Mouse (Mus musculus) right cerebral cortex, postnatal 14 days (tissue): ENCODE results near the gene M1ap.

Experiments used
- DNase-seq: peaks from one replicate; pipeline ENCODE4 v3.0.0; 2022

M1ap gene

DNA sequence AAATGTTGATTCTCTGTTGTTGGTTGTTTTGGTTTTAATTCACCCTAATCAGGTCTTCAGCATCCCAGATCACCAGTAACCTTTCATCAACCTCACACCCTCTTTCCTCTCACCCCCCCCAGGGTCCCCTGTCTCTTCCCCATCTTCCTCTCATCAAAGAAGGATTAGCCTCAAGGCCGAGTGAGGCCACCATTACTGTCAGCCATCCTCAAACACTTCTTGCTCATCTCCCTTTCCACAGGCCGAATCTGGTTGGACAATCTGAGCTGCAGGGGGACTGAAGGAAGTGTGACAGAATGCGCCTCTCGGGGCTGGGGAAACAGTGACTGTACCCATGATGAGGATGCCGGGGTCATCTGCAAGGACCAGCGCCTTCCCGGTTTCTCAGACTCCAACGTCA lies 90.5 kb downstream of the M1ap start:
- DNase-seq: no peak

- peak; percentile 84 for DNase-seq
Measured at GRCm38 (mm10) chr6:83038496-83039012, 91.9 kb downstream of the M1ap start.

DNA sequence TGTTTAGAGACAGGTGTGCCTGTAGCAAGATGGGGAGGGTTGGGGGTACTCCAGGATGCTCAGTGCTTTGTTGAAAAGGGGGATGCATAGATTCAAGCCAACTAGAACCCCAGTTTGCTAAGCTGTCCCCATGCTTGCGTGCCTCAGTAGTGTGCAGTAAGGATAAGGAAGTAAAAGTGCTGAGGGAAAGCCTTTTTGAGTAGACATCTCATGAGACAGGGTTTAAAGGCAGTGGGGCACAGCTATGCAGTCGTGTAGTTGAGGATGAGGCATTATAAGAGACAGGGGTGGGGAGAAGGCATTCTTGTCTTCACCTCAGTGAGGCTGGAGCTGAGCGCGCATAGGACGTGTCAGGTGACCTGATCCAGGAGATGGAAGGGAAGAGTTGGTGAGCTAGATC lies 93.9 kb downstream of the M1ap start:
- DNase-seq: no peak

DNA sequence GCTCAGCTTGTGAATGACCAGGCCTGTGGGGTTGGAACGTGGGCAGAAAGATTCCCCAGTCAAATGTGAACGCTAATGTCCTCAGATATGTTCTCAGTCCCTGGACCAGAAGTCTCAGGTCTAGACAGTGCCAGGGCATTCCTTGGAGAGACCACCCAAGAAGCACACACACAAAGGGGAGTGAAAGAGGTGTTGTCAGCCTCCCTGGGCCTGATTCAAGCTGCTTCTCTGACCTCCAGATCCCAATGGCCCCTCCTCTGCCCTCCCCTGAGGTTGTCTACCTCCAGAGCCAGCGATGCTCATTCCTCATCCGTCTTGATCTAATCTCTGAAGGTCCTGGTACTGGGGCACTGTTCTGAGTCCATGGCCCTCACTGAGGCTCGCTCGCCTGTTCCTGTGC lies 96.9 kb downstream of the M1ap start:
- no peak for DNase-seq

DNA sequence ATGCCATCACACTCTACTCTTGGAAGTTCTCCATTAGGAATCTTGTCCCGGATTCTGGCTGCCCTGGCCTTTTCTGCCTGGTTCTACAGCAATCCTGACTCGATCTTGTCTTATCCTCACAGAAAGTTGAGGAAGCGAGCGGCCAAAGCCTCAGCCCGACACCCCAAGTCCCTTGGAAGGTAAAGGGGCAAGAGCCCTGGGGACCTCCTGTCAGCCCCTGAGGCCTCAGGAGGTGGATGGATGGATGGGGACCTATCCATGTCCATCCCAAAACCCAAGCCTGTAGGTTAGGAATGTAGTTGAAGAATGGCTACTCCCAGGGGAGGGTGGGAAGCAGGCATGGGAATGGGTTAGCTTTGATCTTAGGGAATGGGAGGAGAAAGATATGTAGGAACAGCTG lies 97.3 kb downstream of the M1ap start:
- no peak for DNase-seq

DNA sequence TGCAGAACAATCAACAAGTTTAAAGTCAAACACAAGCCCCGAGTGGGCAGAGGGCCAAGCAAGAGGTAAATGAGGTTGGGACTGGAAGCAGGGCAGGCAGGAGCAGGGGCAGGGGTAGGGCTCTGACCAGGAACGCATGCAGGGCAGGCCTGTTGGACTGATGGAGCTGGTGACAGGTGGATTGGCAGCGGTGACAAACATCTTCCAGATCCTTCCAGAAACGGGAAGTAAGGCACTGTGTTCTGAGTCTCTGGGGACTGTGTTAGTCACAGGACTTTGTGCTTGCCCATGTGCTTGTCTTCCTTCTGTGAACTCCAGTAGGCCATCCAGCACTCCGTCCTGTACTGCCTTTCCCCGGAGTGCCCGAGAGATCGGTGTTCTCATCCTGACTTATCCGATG lies 98.0 kb downstream of the M1ap start:
- no peak for DNase-seq

DNA sequence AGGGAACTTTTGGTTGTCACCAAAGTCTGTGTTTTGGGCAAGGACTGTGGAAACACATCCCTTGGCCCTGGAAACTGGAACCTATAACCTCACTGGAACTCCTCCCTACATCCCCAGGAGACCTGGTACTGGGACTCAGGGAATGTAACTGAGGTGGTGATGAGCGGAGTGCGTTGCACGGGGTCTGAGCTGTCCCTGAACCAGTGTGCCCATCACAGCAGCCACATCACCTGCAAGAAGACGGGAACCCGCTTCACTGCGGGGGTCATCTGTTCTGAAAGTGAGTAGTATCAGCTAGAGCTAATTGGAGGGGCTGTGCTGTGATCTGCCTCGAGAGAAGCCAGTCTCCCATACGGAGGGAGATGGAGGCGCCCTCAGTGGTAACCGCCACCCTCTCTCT lies 102.7 kb downstream of the M1ap start:
- no peak for DNase-seq

GRCm38 (mm10) chr6:83053136-83053960 lies 106.6 kb downstream of the M1ap start:
- peak; percentile 56 for DNase-seq

GRCm38 (mm10) chr6:83054074-83054851 lies 107.6 kb downstream of the M1ap start, which contains the start of gene Aup1:
Aup1 (plus strand) TSS chr6:83054521.
- DNase-seq: peak; percentile 95

DNA sequence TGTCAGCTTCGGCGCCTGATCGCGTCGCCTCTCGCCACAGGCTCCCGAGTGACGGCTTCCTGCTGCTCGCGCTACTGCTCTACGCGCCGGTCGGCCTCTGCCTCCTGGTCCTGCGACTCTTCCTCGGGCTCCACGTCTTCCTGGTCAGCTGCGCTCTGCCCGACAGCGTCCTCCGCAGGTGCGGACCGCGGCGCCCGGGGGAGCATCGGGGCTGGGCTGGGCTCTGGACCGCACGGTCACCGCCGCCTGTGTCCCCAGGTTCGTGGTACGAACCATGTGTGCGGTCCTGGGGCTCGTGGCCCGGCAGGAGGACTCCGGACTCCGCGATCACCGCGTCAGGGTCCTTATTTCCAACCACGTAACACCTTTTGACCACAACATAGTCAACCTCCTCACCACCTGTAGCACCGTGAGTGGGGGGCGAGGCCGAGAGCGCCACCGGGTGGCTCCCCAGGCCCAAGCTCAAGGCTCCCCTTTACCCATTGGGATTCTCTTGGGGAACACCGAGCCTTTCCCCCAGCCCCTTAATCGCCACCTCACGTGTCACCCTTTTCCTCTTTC lies 108.2 kb downstream of the M1ap start, which contains the start of gene Htra2:
Gene Htra2, minus strand, starts transcription at position 403 of the 561 bp plus-strand sequence.
- no peak for DNase-seq

DNA sequence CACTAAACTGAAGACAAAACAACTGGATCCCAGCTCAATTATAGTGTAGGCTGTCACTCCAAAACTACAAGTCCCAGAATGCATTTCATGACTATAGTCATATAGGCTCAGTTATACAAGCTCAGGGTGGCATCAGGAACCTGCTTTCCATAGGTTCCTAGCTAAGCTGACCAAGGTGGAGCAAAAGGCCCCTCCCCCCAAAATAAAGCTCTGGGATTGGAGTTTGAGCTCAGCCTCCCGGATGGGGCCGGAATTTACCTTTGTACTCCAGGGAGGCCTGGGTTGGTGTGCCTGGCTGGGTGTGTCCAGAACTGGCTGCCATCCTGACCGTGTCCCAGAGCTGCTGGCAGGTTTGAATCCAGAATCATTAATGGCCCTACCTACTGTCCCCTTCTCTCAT lies 111.1 kb downstream of the M1ap start, which contains the start of gene Dqx1:
Gene Dqx1, plus strand, starts transcription at position 55 of the 400 bp plus-strand sequence.
- DNase-seq: no peak

DNA sequence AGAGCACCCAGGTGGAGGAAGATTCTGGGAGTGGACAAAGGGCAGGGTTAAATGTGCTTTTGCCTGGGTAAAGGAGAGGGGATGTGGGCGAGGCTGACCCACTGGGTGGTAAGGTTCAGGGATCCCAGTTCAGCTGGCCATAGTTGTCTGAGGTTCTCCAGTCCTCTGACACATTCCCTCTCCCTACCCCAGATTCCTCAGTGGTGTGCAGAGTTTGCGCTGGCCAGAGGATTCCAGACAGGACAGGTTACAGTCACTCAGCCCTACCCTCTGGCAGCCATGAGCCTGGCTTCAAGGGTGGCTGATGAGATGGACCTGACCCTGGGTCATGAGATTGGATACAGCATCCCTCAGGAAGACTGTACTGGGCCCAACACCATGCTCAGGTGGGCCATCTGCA lies 112.0 kb downstream of the M1ap start:
- DNase-seq: no peak

DNA sequence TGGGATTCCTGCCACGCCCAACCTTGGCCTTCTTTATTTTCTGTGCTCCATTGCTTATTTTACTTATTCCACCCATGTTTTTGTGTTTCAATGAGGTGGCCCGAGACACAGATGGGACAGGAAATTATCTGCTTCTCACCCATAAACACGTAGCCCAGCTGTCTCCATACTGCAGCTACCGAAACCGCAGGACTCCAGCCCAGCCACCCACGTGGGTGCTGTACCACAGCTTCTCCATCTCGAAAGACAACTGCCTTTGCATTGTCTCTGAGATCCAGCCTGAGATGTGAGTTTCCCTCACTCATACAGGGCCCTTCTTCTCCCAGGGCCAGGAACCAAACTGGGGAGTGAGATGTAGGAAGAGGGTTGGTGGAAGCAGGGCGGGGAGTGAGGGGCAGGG lies 119.3 kb downstream of the M1ap start:
- no peak for DNase-seq

DNA sequence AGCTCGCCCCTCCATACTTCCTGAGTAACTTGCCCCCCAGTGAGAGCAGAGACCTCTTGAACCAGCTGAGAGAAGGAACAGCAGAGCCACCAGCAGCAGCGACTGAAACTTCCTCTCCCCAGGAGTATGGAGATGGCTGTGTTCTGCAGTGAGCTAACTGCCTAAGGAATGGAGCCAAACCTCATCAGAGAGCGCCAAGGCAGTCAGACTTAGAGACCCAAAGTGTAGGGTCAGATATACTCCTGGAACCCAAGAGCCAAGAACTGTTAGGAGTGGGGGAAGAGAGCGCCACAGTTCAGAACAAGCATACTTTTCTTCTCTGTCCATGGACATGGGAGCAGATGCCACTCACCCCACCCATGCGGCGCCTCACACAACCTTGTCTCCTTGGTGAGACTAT lies 119.7 kb downstream of the M1ap start:
- no peak for DNase-seq

DNA sequence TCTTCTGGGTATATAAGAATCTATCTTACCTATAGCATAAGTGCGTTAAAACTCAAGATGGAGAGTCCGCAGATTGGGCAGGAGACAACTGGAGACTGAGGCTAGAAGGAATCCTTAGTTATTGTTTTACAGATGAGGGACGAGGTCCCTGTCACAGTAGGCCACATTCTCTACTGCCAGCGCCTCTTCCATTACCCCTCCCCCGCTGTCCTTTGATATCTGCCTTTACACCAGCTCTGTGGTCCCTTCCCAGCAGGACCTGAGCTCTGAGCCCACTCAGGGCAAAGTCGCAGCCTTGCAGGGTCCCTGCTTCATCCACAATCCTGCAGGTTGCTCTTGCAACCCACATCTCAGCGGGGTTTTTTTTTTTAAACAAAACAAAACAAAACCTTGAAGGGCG lies 121.5 kb downstream of the M1ap start:
- DNase-seq: no peak

- no peak for DNase-seq
Measured at GRCm38 (mm10) chr6:83068706-83069487, 122.2 kb downstream of the M1ap start.

- no peak for DNase-seq
Measured at GRCm38 (mm10) chr6:83069488-83070246, 123.0 kb downstream of the M1ap start.

DNA sequence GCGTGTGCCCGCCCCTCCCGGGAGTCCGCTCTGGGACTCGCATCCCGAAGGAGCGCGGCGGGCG lies 123.4 kb downstream of the M1ap start, which contains the start of gene Tlx2:
Gene Tlx2, minus strand, starts transcription at position 47 of the 64 bp plus-strand sequence.
- no peak for DNase-seq

GRCm38 (mm10) chr6:83070311-83071219 lies 123.9 kb downstream of the M1ap start:
- no peak for DNase-seq

GRCm38 (mm10) chr6:83071220-83071619 lies 124.5 kb downstream of the M1ap start:
- DNase-seq: no peak

DNA sequence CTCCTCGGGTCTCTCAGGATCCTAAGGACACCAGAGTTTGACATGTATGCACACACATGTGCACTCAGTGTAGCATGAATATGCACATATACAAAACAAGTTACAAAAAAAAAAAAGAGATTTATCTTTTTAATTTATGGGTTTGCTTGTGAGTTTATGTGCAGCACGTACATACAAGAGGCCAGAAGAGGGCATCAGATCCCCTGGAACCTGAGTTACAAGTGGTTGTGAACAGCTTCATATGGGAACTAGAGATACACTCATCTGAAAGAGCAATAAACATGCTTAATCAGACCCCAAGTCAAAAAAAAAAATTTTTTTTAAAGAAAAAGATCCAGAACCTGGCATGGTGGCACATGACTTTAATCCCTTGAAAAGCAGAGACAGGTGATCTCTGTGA lies 128.3 kb downstream of the M1ap start:
- DNase-seq: no peak
